Mouse (Mus musculus) forebrain, embryonic 12.5 days (tissue): Measurements from ENCODE around the gene Cog2. TPM values are rescaled to one million over a fixed set of nuclear protein-coding genes. Genes with fewer than 3 reads are reported as not detected.

ENCODE experiments used
- ATAC-seq: fragments of 200-750 bp; cut with Nextera tagmentation; 2 replicates; pipeline ENCODE4 v1.8.0; 2017; ENCODE audit warnings: moderate TSS enrichment; ENCODE audit not compliant: low FRiP score
- H3K27ac ChIP-seq: fragments of 300-500 bp; sonication (generic); 2 replicates; pipeline ENCODE4 v1.5.1; 2016; ENCODE audit warnings: mild to moderate bottlenecking
- H3K27me3 ChIP-seq: fragments of 300-500 bp; sonication (generic); 2 replicates; pipeline ENCODE4 v1.6.1; 2016; ENCODE audit warnings: mild to moderate bottlenecking
- H3K36me3 ChIP-seq: fragments of 300-500 bp; sonication (generic); replicated peaks from 2 replicates; pipeline ENCODE4 v1.6.1; 2016; ENCODE audit warnings: mild to moderate bottlenecking
- H3K4me1 ChIP-seq: fragments of 300-500 bp; sonication (generic); 2 replicates; pipeline ENCODE4 v1.6.1; 2016
- H3K4me2 ChIP-seq: fragments of 300-500 bp; sonication (generic); 2 replicates; pipeline ENCODE4 v1.6.1; 2016; ENCODE audit warnings: mild to moderate bottlenecking, moderate library complexity
- H3K4me3 ChIP-seq: fragments of 300-500 bp; sonication (generic); replicated peaks from 2 replicates; pipeline ENCODE4 v1.5.1; 2016; ENCODE audit warnings: mild to moderate bottlenecking
- H3K9ac ChIP-seq: fragments of 300-500 bp; sonication (generic); 2 replicates; pipeline ENCODE4 v1.6.1; 2016; ENCODE audit warnings: mild to moderate bottlenecking
- H3K9me3 ChIP-seq: fragments of 300-500 bp; sonication (generic); 2 replicates; pipeline ENCODE4 v1.6.1; 2016
- WGBS: fragments of 180-500 bp; shearing (Covaris S2); methylation state at CpG from one replicate; pipeline ENCODE4 v1.1.7; 2016; 5-methylcytosine and 5-hydroxymethylcytosine counted together
- polyA plus RNA-seq: library from polyadenylated mRNA; unstranded; fragments of >200 nt; fragmentation: Nextera tagmentation; extraction: Ambion mirVana; gene quantifications from 2 replicates; pipeline ENCODE4 v1.2.1, GENCODE M21; 2016

Gene Cog2
- polyA plus RNA-seq, 1 experiment from 2014 or later = 43.9 TPM

- Histone ChIP-seq H3K27me3 (no peaks in the 10 kb centered on the region), H3K4me3 (no peak overlapping the region), H3K9ac (no peak overlapping the region), H3K4me1 (peaks cover 18% of the 10 kb centered on the region), H3K27ac (no peak overlapping the region), H3K4me2 (no peak overlapping the region), H3K36me3 (peaks cover 49% of the 10 kb centered on the region), H3K9me3 (no peaks in the 10 kb centered on the region)
- WGBS = 95% methylated on average over 11 of the region's 11 CpGs
- no peak for ATAC-seq
Observed at GRCm38 (mm10) chr8:124526261-124526660, 5.7 kb downstream of the Cog2 start.

GRCm38 (mm10) chr8:124530076-124530475, 9.5 kb downstream of the Cog2 start:
- no peak for ATAC-seq
- Histone ChIP-seq H3K9ac (no peak overlapping the region), H3K9me3 (no peaks in the 10 kb centered on the region), H3K4me1 (no peaks in the 10 kb centered on the region), H3K4me3 (no peak overlapping the region), H3K4me2 (no peak overlapping the region), H3K27ac (no peak overlapping the region), H3K27me3 (no peaks in the 10 kb centered on the region), H3K36me3 (peaks cover 77% of the 10 kb centered on the region)
- WGBS = 93% methylated on average over 14 of the region's 14 CpGs

GRCm38 (mm10) chr8:124530556-124530955, 10.0 kb downstream of the Cog2 start:
- WGBS = 88% methylated on average over 7 of the region's 7 CpGs
- Histone ChIP-seq H3K9ac (no peak overlapping the region), H3K4me1 (no peaks in the 10 kb centered on the region), H3K27ac (no peak overlapping the region), H3K27me3 (no peaks in the 10 kb centered on the region), H3K4me3 (no peak overlapping the region), H3K9me3 (no peaks in the 10 kb centered on the region), H3K36me3 (peaks cover 81% of the 10 kb centered on the region), H3K4me2 (no peak overlapping the region)
- ATAC-seq = no peak

- peaks cover 81% of the 10 kb centered on the region for H3K36me3 ChIP-seq
- WGBS = 82% methylated on average over 4 of the region's 4 CpGs
Observed at GRCm38 (mm10) chr8:124530996-124531395, 10.4 kb downstream of the Cog2 start.

GRCm38 (mm10) chr8:124532626-124533025, 12.1 kb downstream of the Cog2 start:
- no peaks in the 10 kb centered on the region for H3K4me1 ChIP-seq
- ATAC-seq = no peak
- H3K9ac ChIP-seq = no peak overlapping the region
- H3K4me2 ChIP-seq = no peak overlapping the region
- 97% methylated on average over 3 of the region's 3 CpGs for WGBS
- no peak overlapping the region for H3K27ac ChIP-seq
- H3K9me3 ChIP-seq = no peaks in the 10 kb centered on the region
- no peaks in the 10 kb centered on the region for H3K27me3 ChIP-seq
- peaks cover 71% of the 10 kb centered on the region for H3K36me3 ChIP-seq
- no peak overlapping the region for H3K4me3 ChIP-seq

More at GRCm38 (mm10) chr8:124530996-124531395, 10.4 kb downstream of the Cog2 start:
- Histone ChIP-seq H3K27ac (no peak overlapping the region), H3K9ac (no peak overlapping the region), H3K4me3 (no peak overlapping the region), H3K4me2 (no peak overlapping the region), H3K4me1 (no peaks in the 10 kb centered on the region), H3K27me3 (no peaks in the 10 kb centered on the region), H3K9me3 (no peaks in the 10 kb centered on the region)
- ATAC-seq = no peak

- H3K4me1 ChIP-seq = no peaks in the 10 kb centered on the region
- H3K4me3 ChIP-seq = no peak overlapping the region
- no peak overlapping the region for H3K27ac ChIP-seq
- H3K4me2 ChIP-seq = no peak overlapping the region
- H3K27me3 ChIP-seq = no peaks in the 10 kb centered on the region
- no peak for ATAC-seq
- peaks cover 83% of the 10 kb centered on the region for H3K36me3 ChIP-seq
- H3K9me3 ChIP-seq = no peaks in the 10 kb centered on the region
- H3K9ac ChIP-seq = no peak overlapping the region
- 95% methylated on average over 5 of the region's 5 CpGs for WGBS
Observed at GRCm38 (mm10) chr8:124535451-124535850, 14.9 kb downstream of the Cog2 start.

- ATAC-seq = no peak
- H3K27ac ChIP-seq = no peak overlapping the region
- no peak overlapping the region for H3K4me2 ChIP-seq
- WGBS = 96% methylated on average over 12 of the region's 12 CpGs
- H3K4me3 ChIP-seq = no peak overlapping the region
- H3K9me3 ChIP-seq = no peaks in the 10 kb centered on the region
- H3K27me3 ChIP-seq = no peaks in the 10 kb centered on the region
- no peak overlapping the region for H3K9ac ChIP-seq
- no peaks in the 10 kb centered on the region for H3K4me1 ChIP-seq
- H3K36me3 ChIP-seq = peaks cover 90% of the 10 kb centered on the region
Observed at GRCm38 (mm10) chr8:124540906-124541305, 20.3 kb downstream of the Cog2 start.

GRCm38 (mm10) chr8:124542001-124542400, 21.4 kb downstream of the Cog2 start:
- no peak overlapping the region for H3K4me2 ChIP-seq
- no peak overlapping the region for H3K27ac ChIP-seq
- WGBS = 92% methylated on average over 4 of the region's 4 CpGs
- H3K36me3 ChIP-seq = peaks cover 93% of the 10 kb centered on the region
- no peaks in the 10 kb centered on the region for H3K4me1 ChIP-seq
- no peak for ATAC-seq
- no peaks in the 10 kb centered on the region for H3K27me3 ChIP-seq
- no peak overlapping the region for H3K4me3 ChIP-seq
- no peaks in the 10 kb centered on the region for H3K9me3 ChIP-seq
- H3K9ac ChIP-seq = no peak overlapping the region

GRCm38 (mm10) chr8:124543272-124543671, 22.7 kb downstream of the Cog2 start:
- Histone ChIP-seq H3K4me1 (no peaks in the 10 kb centered on the region), H3K27ac (no peak overlapping the region), H3K4me3 (no peak overlapping the region), H3K9ac (no peak overlapping the region), H3K9me3 (no peaks in the 10 kb centered on the region), H3K4me2 (no peak overlapping the region), H3K27me3 (no peaks in the 10 kb centered on the region), H3K36me3 (peaks cover 98% of the 10 kb centered on the region)
- no peak for ATAC-seq
- 94% methylated on average over 5 of the region's 5 CpGs for WGBS

GRCm38 (mm10) chr8:124546371-124546770, 25.8 kb downstream of the Cog2 start:
- Histone ChIP-seq H3K27me3 (no peaks in the 10 kb centered on the region), H3K27ac (no peak overlapping the region), H3K4me3 (no peak overlapping the region), H3K4me1 (no peaks in the 10 kb centered on the region), H3K4me2 (no peak overlapping the region), H3K9ac (no peak overlapping the region), H3K9me3 (no peaks in the 10 kb centered on the region), H3K36me3 (peaks cover 96% of the 10 kb centered on the region)
- WGBS = 90% methylated on average over 6 of the region's 6 CpGs
- no peak for ATAC-seq

GRCm38 (mm10) chr8:124546815-124547214, 26.2 kb downstream of the Cog2 start:
- no peaks in the 10 kb centered on the region for H3K27me3 ChIP-seq
- H3K36me3 ChIP-seq = peaks cover 96% of the 10 kb centered on the region
- H3K4me3 ChIP-seq = no peak overlapping the region
- H3K9me3 ChIP-seq = no peaks in the 10 kb centered on the region
- 95% methylated on average over 7 of the region's 7 CpGs for WGBS
- no peak overlapping the region for H3K9ac ChIP-seq
- H3K27ac ChIP-seq = no peak overlapping the region
- no peak for ATAC-seq
- H3K4me2 ChIP-seq = no peak overlapping the region
- no peaks in the 10 kb centered on the region for H3K4me1 ChIP-seq

GRCm38 (mm10) chr8:124547269-124547668, 26.7 kb downstream of the Cog2 start:
- 77% methylated on average over 11 of the region's 11 CpGs for WGBS
- no peak for ATAC-seq
- Histone ChIP-seq H3K27me3 (no peaks in the 10 kb centered on the region), H3K4me3 (no peak overlapping the region), H3K4me1 (no peaks in the 10 kb centered on the region), H3K36me3 (peaks cover 96% of the 10 kb centered on the region), H3K27ac (no peak overlapping the region), H3K4me2 (no peak overlapping the region), H3K9ac (no peak overlapping the region), H3K9me3 (no peaks in the 10 kb centered on the region)

- H3K27ac ChIP-seq = no peak overlapping the region
- H3K27me3 ChIP-seq = no peaks in the 10 kb centered on the region
- H3K36me3 ChIP-seq = peaks cover 95% of the 10 kb centered on the region
- no peaks in the 10 kb centered on the region for H3K4me1 ChIP-seq
- H3K9me3 ChIP-seq = no peaks in the 10 kb centered on the region
- H3K9ac ChIP-seq = no peak overlapping the region
- WGBS = 64% methylated on average over 1 of the region's 1 CpGs
- no peak for ATAC-seq
- H3K4me3 ChIP-seq = no peak overlapping the region
- no peak overlapping the region for H3K4me2 ChIP-seq
Observed at GRCm38 (mm10) chr8:124548187-124548586, 27.6 kb downstream of the Cog2 start.
